Mouse (Mus musculus): ENCODE measurements around the gene RPS10-NUDT3.

Gene RPS10-NUDT3

DNA sequence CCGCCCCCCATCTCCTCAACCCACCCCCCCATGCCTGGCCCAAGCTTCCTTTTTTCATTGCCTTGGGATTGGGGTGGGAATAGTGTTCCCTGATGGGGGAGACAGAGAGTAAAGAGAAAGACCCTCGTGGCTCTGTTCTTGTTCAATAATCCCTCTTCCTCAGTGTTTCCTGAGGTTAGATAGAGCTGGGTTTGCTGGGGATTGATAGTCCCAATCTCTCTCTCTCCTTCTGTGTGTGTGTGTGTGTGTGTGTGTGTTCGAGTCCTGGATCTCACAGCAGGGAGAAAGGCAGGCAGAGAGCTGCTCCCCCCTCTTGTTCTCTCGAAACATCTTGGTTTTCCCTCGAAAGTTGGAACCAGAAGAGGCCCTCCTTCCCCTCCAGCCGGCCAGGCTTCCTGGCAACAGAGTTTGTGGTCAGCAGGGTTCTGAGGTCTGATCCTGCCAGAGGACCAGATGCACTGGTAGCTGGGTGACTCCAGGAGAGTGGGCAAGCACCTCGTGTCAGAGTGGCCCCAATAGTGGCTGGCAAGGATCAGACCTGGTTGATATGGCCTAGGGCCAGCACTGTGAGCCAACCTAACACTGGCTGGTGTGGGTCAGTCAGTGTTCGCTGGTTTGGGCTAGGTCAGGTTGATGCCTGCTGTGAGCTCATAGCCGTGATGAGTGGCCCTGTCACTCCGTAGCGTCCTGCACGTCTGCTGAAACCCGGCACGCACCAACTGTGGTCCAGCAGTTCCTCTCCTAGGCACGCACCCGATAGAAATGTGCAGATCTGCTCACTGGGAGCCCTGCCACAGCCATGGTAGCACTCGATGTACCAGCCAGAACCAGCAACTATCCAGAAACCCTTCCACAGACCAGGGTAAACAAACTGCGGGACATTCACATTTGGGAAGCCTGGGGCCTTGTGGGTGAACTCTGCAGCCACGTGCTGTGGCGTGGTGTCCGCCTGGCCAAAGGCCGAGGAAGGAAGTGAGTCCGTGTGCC lies 82.5 kb downstream of the RPS10-NUDT3 start:
- peaks cover 60% of the 10 kb centered on the region for H3K4me1 ChIP-seq (replicated peaks; ENCODE audit: low read depth, low read length)
- TF ChIP-seq POU5F1 (IDR thresholded peaks at IDR 0.05; ENCODE audit: borderline replicate concordance, low read length) (no peak), CTCF (conservative IDR thresholded peaks at IDR 0.05; ENCODE audit: low read length) (no peak), NANOG (IDR thresholded peaks at IDR 0.05; ENCODE audit: borderline replicate concordance, low read length) (no peak)
- no peaks in the 10 kb centered on the region for H3K9me3 ChIP-seq (ENCODE audit: low read length)
- peak overlapping the region; percentile 17; the same call in 1 of the 2 replicates for H3K4me3 ChIP-seq (replicated peaks; ENCODE audit: low read length)
- H3K36me3 ChIP-seq (ENCODE audit: insufficient read depth, low read length) = no peaks in the 10 kb centered on the region
- no peaks in the 10 kb centered on the region for H3K27me3 ChIP-seq (ENCODE audit: insufficient read depth, low read length)

DNA sequence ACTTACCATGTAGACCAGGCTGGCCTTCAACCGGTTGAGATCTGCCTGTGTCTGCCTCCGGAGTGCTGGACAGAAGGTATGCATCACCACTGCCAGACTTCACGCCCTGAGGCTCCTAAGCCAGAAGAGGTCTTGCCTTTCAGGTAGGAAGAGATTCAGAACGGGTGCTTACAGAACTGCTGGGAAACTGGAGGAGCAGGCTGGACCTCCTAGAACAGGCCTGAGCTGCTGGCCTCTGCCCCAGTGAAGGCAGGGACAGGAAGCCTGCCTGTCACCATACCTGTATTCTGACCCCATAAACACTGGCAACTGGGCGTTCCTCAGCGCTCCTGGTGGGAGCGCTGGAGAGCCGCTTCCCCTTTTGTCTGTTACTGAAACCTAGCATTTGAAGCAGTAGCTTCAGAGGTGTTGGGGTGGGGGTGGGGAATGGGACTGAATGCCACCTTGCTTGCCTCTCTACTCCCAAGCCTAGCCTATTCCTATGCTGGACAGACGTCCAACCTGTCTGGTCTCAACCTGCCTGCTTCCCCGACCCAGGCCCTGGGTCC lies 83.6 kb downstream of the RPS10-NUDT3 start:
- H3K36me3 ChIP-seq (ENCODE audit: insufficient read depth, low read length) = no peaks in the 10 kb centered on the region

DNA sequence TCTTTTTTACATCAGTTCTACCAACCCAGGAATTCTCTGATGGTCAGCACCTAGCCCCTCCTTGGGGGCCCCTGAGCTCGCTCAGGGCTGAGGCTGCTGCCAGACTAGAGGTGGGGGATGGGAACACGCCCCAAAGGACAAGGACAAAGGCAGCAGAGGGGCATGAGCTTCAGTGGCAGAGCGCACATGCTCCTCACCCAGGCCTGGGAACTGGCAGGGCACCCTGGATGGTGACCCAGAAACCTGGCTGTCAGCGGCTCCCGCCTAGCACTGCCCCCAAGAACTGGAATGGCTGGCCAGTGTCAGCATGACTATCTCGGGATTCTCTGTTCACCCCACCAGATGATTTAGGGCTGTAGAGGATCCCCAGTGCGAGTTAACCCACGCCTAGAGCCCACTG lies 85.8 kb downstream of the RPS10-NUDT3 start:
- Histone ChIP-seq H3K4me1 (replicated peaks; ENCODE audit: low read depth, low read length) (peaks cover 72% of the 10 kb centered on the region), H3K9me3 (ENCODE audit: low read length) (no peaks in the 10 kb centered on the region), H3K4me3 (replicated peaks; ENCODE audit: low read length) (no peak overlapping the region), H3K27me3 (ENCODE audit: insufficient read depth, low read length) (no peaks in the 10 kb centered on the region; the same call in 1 of the 2 replicates), H3K36me3 (ENCODE audit: insufficient read depth, low read length) (no peaks in the 10 kb centered on the region)
- TF ChIP-seq POU5F1 (IDR thresholded peaks at IDR 0.05; ENCODE audit: borderline replicate concordance, low read length) (no peak), CTCF (conservative IDR thresholded peaks at IDR 0.05; ENCODE audit: low read length) (no peak), NANOG (IDR thresholded peaks at IDR 0.05; ENCODE audit: borderline replicate concordance, low read length) (no peak)

More for the DNA sequence above, 83.6 kb downstream of the RPS10-NUDT3 start:
- Histone ChIP-seq H3K27me3 (ENCODE audit: insufficient read depth, low read length) (no peaks in the 10 kb centered on the region; the same call in 1 of the 2 replicates), H3K4me1 (replicated peaks; ENCODE audit: low read depth, low read length) (peaks cover 69% of the 10 kb centered on the region), H3K9me3 (ENCODE audit: low read length) (no peaks in the 10 kb centered on the region), H3K4me3 (replicated peaks; ENCODE audit: low read length) (peak overlapping the region; percentile 24)
- 0 out of 2 replicates have a peak, but pooled peaks have one; percentile 13 for TF ChIP-seq CTCF (conservative IDR thresholded peaks at IDR 0.05; ENCODE audit: low read length)
- TF ChIP-seq POU5F1 (IDR thresholded peaks at IDR 0.05; ENCODE audit: borderline replicate concordance, low read length) = no peak
- no peak for TF ChIP-seq NANOG (IDR thresholded peaks at IDR 0.05; ENCODE audit: borderline replicate concordance, low read length)

DNA sequence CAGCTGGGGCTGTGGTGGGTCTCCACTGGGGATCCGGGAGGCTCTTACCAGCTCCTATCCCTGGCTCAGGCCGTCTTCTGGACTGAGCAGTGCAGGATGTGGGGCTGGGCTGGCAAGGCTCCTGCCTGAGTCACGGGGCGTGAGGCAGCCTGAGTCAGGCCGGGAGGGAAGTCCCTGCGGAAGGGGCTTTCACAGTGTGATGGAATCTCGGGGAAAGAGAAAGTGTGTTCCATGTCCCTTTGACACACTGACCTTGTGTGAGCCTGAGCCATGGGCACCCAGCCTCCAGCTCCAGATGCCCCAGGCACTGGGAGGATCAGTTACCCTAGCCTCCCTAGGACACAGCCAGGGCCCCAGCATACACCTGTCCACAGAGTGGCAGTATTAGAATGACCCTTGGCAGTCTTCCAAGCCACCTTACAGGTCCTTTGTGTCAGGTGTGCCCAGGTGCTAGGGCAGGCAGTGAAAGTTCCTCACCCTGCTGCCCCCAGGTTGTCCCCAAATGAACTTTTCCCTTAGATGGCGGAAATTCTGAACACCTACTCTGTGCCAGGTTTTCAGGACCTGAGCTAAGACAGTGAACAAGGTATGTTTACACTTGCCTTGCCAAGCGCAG lies 87.7 kb downstream of the RPS10-NUDT3 start:
- H3K4me3 ChIP-seq (replicated peaks; ENCODE audit: low read length) = no peak overlapping the region
- peaks cover 60% of the 10 kb centered on the region for H3K4me1 ChIP-seq (replicated peaks; ENCODE audit: low read depth, low read length)
- H3K27me3 ChIP-seq (ENCODE audit: insufficient read depth, low read length) = no peaks in the 10 kb centered on the region; the same call in 1 of the 2 replicates
- TF ChIP-seq CTCF (conservative IDR thresholded peaks at IDR 0.05; ENCODE audit: low read length) = no peak
- no peak for TF ChIP-seq NANOG (IDR thresholded peaks at IDR 0.05; ENCODE audit: borderline replicate concordance, low read length)
- no peak for TF ChIP-seq POU5F1 (IDR thresholded peaks at IDR 0.05; ENCODE audit: borderline replicate concordance, low read length)
- H3K9me3 ChIP-seq (ENCODE audit: low read length) = no peaks in the 10 kb centered on the region
- no peaks in the 10 kb centered on the region for H3K36me3 ChIP-seq (ENCODE audit: insufficient read depth, low read length)

DNA sequence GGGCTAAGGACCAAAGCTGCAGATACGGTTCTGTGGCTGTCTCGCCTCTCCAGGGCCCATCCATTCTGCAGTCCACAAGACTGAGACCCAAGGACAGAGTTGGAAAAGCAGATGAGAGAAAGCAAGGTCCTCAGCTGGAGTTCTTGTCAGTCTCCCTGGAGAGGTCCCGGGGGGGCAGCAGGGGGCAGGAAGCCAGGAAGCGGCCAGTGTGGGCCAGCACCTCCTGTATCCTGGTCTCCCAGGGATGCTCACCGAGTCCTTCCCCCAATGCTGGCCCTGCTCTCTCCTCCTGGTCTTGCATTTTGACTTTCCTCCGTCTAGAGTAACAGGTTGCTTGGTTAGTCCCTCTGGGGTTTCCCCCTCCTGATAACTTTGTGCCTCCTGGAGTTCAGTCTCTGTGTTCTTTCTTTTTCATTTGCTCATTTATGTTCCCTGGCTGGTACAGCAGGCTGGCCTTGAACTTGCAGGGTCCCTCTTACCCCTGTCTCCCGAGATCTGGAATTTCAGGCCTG lies 88.4 kb downstream of the RPS10-NUDT3 start:
- H3K27me3 ChIP-seq (ENCODE audit: insufficient read depth, low read length) = no peaks in the 10 kb centered on the region; the same call in 1 of the 2 replicates
- no peaks in the 10 kb centered on the region for H3K9me3 ChIP-seq (ENCODE audit: low read length)
- TF ChIP-seq CTCF (conservative IDR thresholded peaks at IDR 0.05; ENCODE audit: low read length) (no peak), POU5F1 (IDR thresholded peaks at IDR 0.05; ENCODE audit: borderline replicate concordance, low read length) (no peak), NANOG (IDR thresholded peaks at IDR 0.05; ENCODE audit: borderline replicate concordance, low read length) (no peak)
- H3K36me3 ChIP-seq (ENCODE audit: insufficient read depth, low read length) = no peaks in the 10 kb centered on the region
- H3K4me3 ChIP-seq (replicated peaks; ENCODE audit: low read length) = no peak overlapping the region
- H3K4me1 ChIP-seq (replicated peaks; ENCODE audit: low read depth, low read length) = peaks cover 60% of the 10 kb centered on the region

DNA sequence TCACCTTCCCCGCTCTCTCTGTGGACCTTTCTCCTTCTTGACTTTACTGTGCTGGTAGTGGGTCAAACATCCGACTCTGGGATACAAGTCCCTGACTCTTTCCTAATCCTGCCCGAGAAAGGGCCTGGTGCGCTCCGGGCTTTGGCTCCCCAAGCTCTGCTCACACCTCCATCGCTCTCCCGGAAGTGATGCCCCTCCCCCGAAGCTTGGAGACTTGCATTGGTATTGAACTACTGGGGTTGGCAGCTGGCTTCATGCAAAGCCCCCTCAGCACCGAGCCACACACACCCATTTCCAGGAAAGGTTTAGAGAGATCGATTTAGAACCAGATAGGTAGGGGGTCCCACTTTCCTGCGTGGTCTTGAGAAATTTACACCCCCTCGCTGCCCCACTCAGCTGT lies 89.0 kb downstream of the RPS10-NUDT3 start:
- TF ChIP-seq POU5F1 (IDR thresholded peaks at IDR 0.05; ENCODE audit: borderline replicate concordance, low read length) (no peak), NANOG (IDR thresholded peaks at IDR 0.05; ENCODE audit: borderline replicate concordance, low read length) (no peak), CTCF (conservative IDR thresholded peaks at IDR 0.05; ENCODE audit: low read length) (no peak)
- Histone ChIP-seq H3K36me3 (ENCODE audit: insufficient read depth, low read length) (no peaks in the 10 kb centered on the region), H3K4me1 (replicated peaks; ENCODE audit: low read depth, low read length) (peaks cover 60% of the 10 kb centered on the region), H3K4me3 (replicated peaks; ENCODE audit: low read length) (peak overlapping the region; percentile 35; the same call in 1 of the 2 replicates), H3K9me3 (ENCODE audit: low read length) (no peaks in the 10 kb centered on the region), H3K27me3 (ENCODE audit: insufficient read depth, low read length) (no peaks in the 10 kb centered on the region; the same call in 1 of the 2 replicates)

DNA sequence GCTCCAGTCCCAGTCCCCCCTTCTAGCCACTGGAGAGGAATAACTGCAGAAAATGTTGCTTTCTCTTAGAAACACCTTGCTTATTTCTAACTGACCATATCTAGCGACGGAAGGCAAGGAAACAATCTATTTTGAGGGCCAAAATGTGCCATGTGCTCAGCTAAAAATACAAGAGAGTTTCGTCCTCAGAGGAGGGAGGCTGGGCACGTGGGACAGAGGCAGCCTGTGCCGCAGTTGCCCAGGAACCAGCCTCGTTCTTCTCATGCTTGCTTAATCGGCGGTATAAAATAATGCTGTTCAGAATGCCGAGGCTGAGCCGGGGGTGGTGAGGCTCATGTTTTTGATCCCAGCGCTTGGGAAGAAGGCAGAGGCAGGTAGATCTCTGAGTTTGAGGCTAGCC lies 90.5 kb downstream of the RPS10-NUDT3 start:
- peaks cover 51% of the 10 kb centered on the region for H3K4me1 ChIP-seq (replicated peaks; ENCODE audit: low read depth, low read length)
- TF ChIP-seq POU5F1 (IDR thresholded peaks at IDR 0.05; ENCODE audit: borderline replicate concordance, low read length) = no peak
- H3K36me3 ChIP-seq (ENCODE audit: insufficient read depth, low read length) = no peaks in the 10 kb centered on the region
- H3K4me3 ChIP-seq (replicated peaks; ENCODE audit: low read length) = no peak overlapping the region
- H3K27me3 ChIP-seq (ENCODE audit: insufficient read depth, low read length) = no peaks in the 10 kb centered on the region; the same call in 1 of the 2 replicates
- no peaks in the 10 kb centered on the region for H3K9me3 ChIP-seq (ENCODE audit: low read length)

DNA sequence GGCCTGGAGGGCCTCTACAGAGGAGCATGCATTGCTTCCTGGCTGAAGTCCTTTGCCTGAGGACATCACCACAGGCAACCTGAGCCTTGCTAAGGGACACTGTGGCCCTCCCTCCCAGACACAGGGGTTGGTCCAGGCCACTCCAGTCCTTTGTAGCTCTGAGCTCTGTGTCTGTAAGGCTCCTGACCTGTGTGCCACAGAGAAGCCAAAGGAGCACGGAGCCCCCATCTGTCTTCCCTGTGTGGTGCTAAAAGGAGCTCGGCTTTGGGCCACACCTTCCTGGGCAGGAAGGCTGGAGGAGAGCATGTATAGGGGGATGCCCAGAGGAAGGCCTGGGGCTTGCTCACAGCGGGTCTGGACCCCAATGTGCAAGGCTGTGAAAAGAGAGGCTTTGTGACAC lies 93.0 kb downstream of the RPS10-NUDT3 start:
- Histone ChIP-seq H3K4me3 (replicated peaks; ENCODE audit: low read length) (no peak overlapping the region), H3K36me3 (ENCODE audit: insufficient read depth, low read length) (no peaks in the 10 kb centered on the region), H3K4me1 (replicated peaks; ENCODE audit: low read depth, low read length) (peaks cover 37% of the 10 kb centered on the region), H3K9me3 (ENCODE audit: low read length) (no peaks in the 10 kb centered on the region), H3K27me3 (ENCODE audit: insufficient read depth, low read length) (no peaks in the 10 kb centered on the region; the same call in 1 of the 2 replicates)
- no peak for TF ChIP-seq NANOG (IDR thresholded peaks at IDR 0.05; ENCODE audit: borderline replicate concordance, low read length)
- no peak for TF ChIP-seq CTCF (conservative IDR thresholded peaks at IDR 0.05; ENCODE audit: low read length)
- no peak for TF ChIP-seq POU5F1 (IDR thresholded peaks at IDR 0.05; ENCODE audit: borderline replicate concordance, low read length)
